Mouse (Mus musculus) CH12.LX (cell line): ENCODE results near the gene Morn4. TPM values are rescaled to one million over a fixed set of nuclear protein-coding genes. Genes with fewer than 3 reads are reported as not detected.

ENCODE experiments used
- DNase-seq: peaks from one replicate; pipeline ENCODE4 v3.0.0-alpha.2; 2013; ENCODE audit errors: extremely low read depth
- H3K27ac ChIP-seq: 2 replicates; pipeline ENCODE4 v1.5.1; 2012; ENCODE audit warnings: low read depth, mild to moderate bottlenecking, control low read depth, moderate library complexity; ENCODE audit not compliant: insufficient read depth
- H3K27me3 ChIP-seq: replicated peaks from 2 replicates; pipeline ENCODE3; 2012; ENCODE audit warnings: inconsistent platforms
- H3K36me3 ChIP-seq, 2 experiments: replicated peaks in 1 of 2; 2 replicates each; pipeline versions ENCODE3 to v1.6.1; 2012; ENCODE audit warnings: inconsistent platforms in 1 of 2, low read length in 1 of 2, mild to moderate bottlenecking in 1 of 2, mixed read lengths in 1 of 2, moderate library complexity in 1 of 2; ENCODE audit not compliant: control insufficient read depth in 1 of 2, insufficient read depth in 1 of 2
- H3K4me1 ChIP-seq, 2 experiments: 2 replicates each; pipeline ENCODE4 v1.6.1; 2012; ENCODE audit warnings: inconsistent platforms in 1 of 2, moderate library complexity in 1 of 2; ENCODE audit not compliant: insufficient read depth in 2 of 2, control insufficient read depth in 1 of 2
- H3K4me2 ChIP-seq: 2 replicates; pipeline ENCODE4 v1.6.1; 2012; ENCODE audit warnings: low read depth, mild to moderate bottlenecking, control low read depth; ENCODE audit not compliant: poor library complexity, insufficient read depth, severe bottlenecking
- H3K4me3 ChIP-seq, 3 experiments: fragments of 150-350 bp in 1 of 3; sonication (generic) in 1 of 3; replicated peaks in 1 of 3; 2 replicates each; pipeline versions ENCODE3 to v1.5.1; 2011 to 2012; ENCODE audit warnings: low read depth in 2 of 3, low read length in 2 of 3, mild to moderate bottlenecking in 2 of 3, moderate library complexity in 2 of 3, control low read depth in 1 of 3, improper control_type of control experiment in 1 of 3, inconsistent platforms in 1 of 3, mixed read lengths in 1 of 3; ENCODE audit not compliant: poor library complexity in 1 of 3
- H3K79me2 ChIP-seq: replicated peaks from 2 replicates; pipeline ENCODE4 v1.6.1; 2012; ENCODE audit warnings: mild to moderate bottlenecking, moderate library complexity; ENCODE audit not compliant: control insufficient read depth, poor library complexity, insufficient read depth, severe bottlenecking; ENCODE audit errors: extremely low read depth
- H3K9ac ChIP-seq: 2 replicates; pipeline ENCODE4 v1.6.1; 2012; ENCODE audit warnings: low read depth, mild to moderate bottlenecking, control low read depth, moderate library complexity; ENCODE audit not compliant: insufficient read depth
- H3K9me3 ChIP-seq: replicated peaks from 2 replicates; pipeline ENCODE3; 2012; ENCODE audit warnings: low read length, inconsistent platforms, mixed read lengths
- BHLHE40 ChIP-seq: IDR thresholded peaks from 2 replicates; pipeline ENCODE4 v1.6.1; 2011; ENCODE audit warnings: mild to moderate bottlenecking, low read depth, low read length, improper control_type of control experiment
- CHD1 ChIP-seq: IDR thresholded peaks from 2 replicates; pipeline ENCODE4 v1.6.1; 2012; ENCODE audit warnings: low read depth, low read length, improper control_type of control experiment, inconsistent platforms
- CHD2 ChIP-seq: IDR thresholded peaks from 2 replicates; pipeline ENCODE4 v1.6.1; 2011; ENCODE audit warnings: low read length, improper control_type of control experiment
- ELF1 ChIP-seq: IDR thresholded peaks from 2 replicates; pipeline ENCODE4 v1.6.1; 2014; ENCODE audit warnings: low read depth, mild to moderate bottlenecking, inconsistent platforms, low read length, improper control_type of control experiment
- ETS1 ChIP-seq: conservative IDR thresholded peaks from 2 replicates; pipeline ENCODE4 v1.6.1; 2012; ENCODE audit warnings: low read depth, mild to moderate bottlenecking, inconsistent platforms, low read length, improper control_type of control experiment, moderate library complexity
- HCFC1 ChIP-seq: IDR thresholded peaks from 2 replicates; pipeline ENCODE4 v1.6.1; 2012; ENCODE audit warnings: low read depth, mild to moderate bottlenecking, inconsistent platforms, low read length, improper control_type of control experiment
- IRF4 ChIP-seq: IDR thresholded peaks from 2 replicates; pipeline ENCODE4 v1.6.1; 2014; ENCODE audit warnings: low read depth, mild to moderate bottlenecking, inconsistent platforms, low read length, improper control_type of control experiment
- JUN ChIP-seq: IDR thresholded peaks from 2 replicates; pipeline ENCODE4 v1.6.1; 2011; ENCODE audit warnings: low read depth, mild to moderate bottlenecking, low read length, improper control_type of control experiment, moderate library complexity; ENCODE audit not compliant: insufficient read depth
- JUND ChIP-seq: conservative IDR thresholded peaks from 2 replicates; pipeline ENCODE4 v1.6.1; 2011; ENCODE audit warnings: low read depth, low read length, improper control_type of control experiment
- MAFK ChIP-seq: IDR thresholded peaks from 2 replicates; pipeline ENCODE4 v1.6.1; 2011; ENCODE audit warnings: low read length, improper control_type of control experiment; ENCODE audit not compliant: insufficient replicate concordance
- MEF2A ChIP-seq: IDR thresholded peaks from 2 replicates; pipeline ENCODE4 v1.6.1; 2014; ENCODE audit warnings: low read depth, mild to moderate bottlenecking, inconsistent platforms, low read length, improper control_type of control experiment, borderline replicate concordance
- MXI1 ChIP-seq: IDR thresholded peaks from 2 replicates; pipeline ENCODE4 v1.6.1; 2011; ENCODE audit warnings: mild to moderate bottlenecking, low read depth, low read length, improper control_type of control experiment
- MYC ChIP-seq: IDR thresholded peaks from 2 replicates; pipeline ENCODE4 v1.6.1; 2011; ENCODE audit warnings: low read depth, mild to moderate bottlenecking, improper control_type of control experiment, low read length
- POLR2A ChIP-seq: IDR thresholded peaks from 2 replicates; pipeline ENCODE4 v1.6.1; 2011; ENCODE audit warnings: low read depth, mild to moderate bottlenecking, improper control_type of control experiment, low read length
- POLR2AphosphoS2 ChIP-seq: IDR thresholded peaks from 2 replicates; pipeline ENCODE4 v1.6.1; 2011; ENCODE audit warnings: low read depth, low read length, improper control_type of control experiment
- RCOR1 ChIP-seq: conservative IDR thresholded peaks from 2 replicates; pipeline ENCODE4 v1.6.1; 2012; ENCODE audit warnings: low read depth, mild to moderate bottlenecking, inconsistent platforms, low read length, improper control_type of control experiment
- SIN3A ChIP-seq: IDR thresholded peaks from 2 replicates; pipeline ENCODE4 v1.6.1; 2012; ENCODE audit warnings: low read length, improper control_type of control experiment, inconsistent platforms
- SMC3 ChIP-seq: IDR thresholded peaks from 2 replicates; pipeline ENCODE4 v1.6.1; 2011; ENCODE audit warnings: low read depth, low read length, improper control_type of control experiment
- TCF12 ChIP-seq: IDR thresholded peaks from 2 replicates; pipeline ENCODE4 v1.6.1; 2014; ENCODE audit warnings: low read depth, mild to moderate bottlenecking, inconsistent platforms, low read length, improper control_type of control experiment
- ZKSCAN1 ChIP-seq: IDR thresholded peaks from 2 replicates; pipeline ENCODE4 v1.6.1; 2012; ENCODE audit warnings: low read depth, inconsistent platforms, low read length, improper control_type of control experiment, borderline replicate concordance
- dilution Hi-C: fragments of 300-500 bp; cut with MboI; formaldehyde crosslinking; loops from 2 replicates; pipeline ENCODE4 v1.14.3; 2020; ENCODE audit warnings: low sequenced_read_pairs; ENCODE audit not compliant: extremely low pct_unique_long_range_greater_than_20kb, extremely low pct_ligation_motif_present
- in situ Hi-C: fragments of 300-500 bp; cut with MboI; formaldehyde crosslinking; loops from 3 replicates; pipeline ENCODE4 v1.14.3; 2019; ENCODE audit warnings: low sequenced_read_pairs, low pct_ligation_motif_present, low pct_unique_long_range_greater_than_20kb, mixed read lengths
- polyA plus RNA-seq: library from polyadenylated mRNA; unstranded; fragments of >175 nt; gene quantifications from 2 replicates; pipeline ENCODE4 v1.2.1, GENCODE M21; 2012; ENCODE audit warnings: low read depth; ENCODE audit not compliant: insufficient read length
- total RNA-seq, 2 experiments: library from RNA; depleted of rRNA; stranded (reverse); fragments of 300-350 nt in 1 of 2; fragments of >200 nt in 1 of 2; gene quantifications; 2 replicates each; pipeline ENCODE4 v1.2.3; 2012 to 2014

Gene Morn4
- total and polyA plus RNA-seq, 3 experiments = 0.04 to 0.24 TPM; not detected in 1

DNA sequence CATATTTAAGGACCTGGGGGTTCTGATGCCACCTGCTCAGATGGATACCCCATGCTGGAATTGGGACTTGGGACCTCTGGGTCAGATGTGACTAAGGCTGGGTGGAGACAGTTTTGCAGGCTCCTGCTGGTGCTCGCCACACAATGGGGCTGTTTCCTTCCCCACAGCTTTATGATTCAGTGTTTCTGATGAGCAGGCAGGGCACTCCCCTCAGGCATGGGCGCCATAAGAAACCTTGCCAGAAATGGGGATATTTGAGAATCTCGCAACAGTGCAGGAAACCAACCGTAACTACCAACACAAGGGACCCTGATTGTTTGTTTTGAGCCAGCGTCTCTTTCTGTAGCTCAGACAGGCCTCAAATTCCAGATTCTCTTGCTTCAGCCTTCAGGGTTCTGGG lies 44.9 kb upstream of the Morn4 start:
- Histone ChIP-seq H3K9me3 (no peaks in the 10 kb centered on the region), H3K4me1 (peaks cover 10 to 31% of the 10 kb centered on the region in 2 experiments), H3K4me2 (no peak overlapping the region), H3K27me3 (no peaks in the 10 kb centered on the region), H3K4me3 (no peak overlapping the region), H3K9ac (no peak overlapping the region), H3K79me2 (no peaks in the 10 kb centered on the region), H3K36me3 (peaks cover 0 to 2% of the 10 kb centered on the region in 2 experiments), H3K27ac (no peak overlapping the region)
- in situ Hi-C loops = no loop called here
- DNase-seq = no peak
- TF ChIP-seq HCFC1 (no peak), SIN3A (no peak), ETS1 (no peak), JUND (no peak), JUN (no peak), BHLHE40 (no peak), RCOR1 (no peak), MAFK (no peak), MXI1 (no peak), TCF12 (no peak)
- dilution Hi-C loops = no loop called here

DNA sequence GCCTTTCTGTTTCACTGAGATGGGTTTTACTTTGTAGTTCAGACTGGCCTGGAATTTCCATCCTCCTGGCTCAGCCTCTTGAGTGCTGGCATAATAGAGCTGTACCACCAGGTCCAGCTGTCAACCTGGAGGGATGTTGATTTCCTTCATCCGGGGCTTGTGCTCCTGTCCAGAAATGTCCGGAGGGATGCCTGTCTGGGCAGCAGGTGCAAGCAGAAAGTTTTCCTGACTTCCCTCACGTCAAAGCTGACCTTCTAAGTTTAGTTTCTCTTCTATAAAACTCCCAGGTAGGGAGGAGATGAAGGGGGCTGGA lies 44.1 kb upstream of the Morn4 start:
- TF ChIP-seq CHD2 (no peak), MYC (no peak), MEF2A (no peak), RCOR1 (no peak), POLR2A (no peak), CHD1 (no peak), IRF4 (no peak), SMC3 (no peak), ZKSCAN1 (no peak), ELF1 (no peak), POLR2AphosphoS2 (no peak)
- TF ChIP-seq, all 38 proteins: peak for 0
- H3K27me3 ChIP-seq = no peaks in the 10 kb centered on the region
- dilution Hi-C loops = no loop called here
- peak overlapping the region; percentile 0; the same call in 1 of the 2 replicates for H3K4me2 ChIP-seq
- peaks cover 0 to 9% of the 10 kb centered on the region in 2 experiments for H3K36me3 ChIP-seq
- peaks cover 8 to 31% of the 10 kb centered on the region in 2 experiments for H3K4me1 ChIP-seq
- H3K9me3 ChIP-seq = no peaks in the 10 kb centered on the region
- H3K4me3 ChIP-seq = no peak overlapping the region
- H3K27ac ChIP-seq = no peak overlapping the region
- no peak for DNase-seq
- H3K9ac ChIP-seq = no peak overlapping the region
- no peaks in the 10 kb centered on the region for H3K79me2 ChIP-seq
- in situ Hi-C loops = no loop called here
